Mouse (Mus musculus) c-Kit-positive CD71-positive TER-119-positive erythroid progenitor cells, embryonic 14.5 days (primary cell): ENCODE data around the gene Frmd4b.

Experiments used
- DNase-seq: peaks from one replicate; pipeline ENCODE4 v3.0.0-alpha.2; 2013; ENCODE audit warnings: low spot score

The Frmd4b gene

GRCm38 (mm10) chr6:97579704-97580103, 37.6 kb downstream of the Frmd4b start:
- DNase-seq: no peak

- no peak for DNase-seq
These were observed 39.1 kb downstream of the Frmd4b start for GRCm38 (mm10) chr6:97578210-97578609.

- DNase-seq: no peak
These were observed 40.0 kb downstream of the Frmd4b start for GRCm38 (mm10) chr6:97577349-97577748.

GRCm38 (mm10) chr6:97576565-97577346, 40.6 kb downstream of the Frmd4b start:
- no peak for DNase-seq

GRCm38 (mm10) chr6:97576096-97576495, 41.2 kb downstream of the Frmd4b start:
- DNase-seq: no peak

GRCm38 (mm10) chr6:97574973-97575372, 42.4 kb downstream of the Frmd4b start:
- no peak for DNase-seq

- DNase-seq: no peak
These were observed 45.1 kb downstream of the Frmd4b start for GRCm38 (mm10) chr6:97572226-97572625.

- DNase-seq: no peak
These were observed 48.8 kb downstream of the Frmd4b start for GRCm38 (mm10) chr6:97568538-97568937.

- no peak for DNase-seq
These were observed 50.6 kb downstream of the Frmd4b start for GRCm38 (mm10) chr6:97566746-97567145.

GRCm38 (mm10) chr6:97557147-97557546, 60.2 kb downstream of the Frmd4b start:
- DNase-seq: no peak

- no peak for DNase-seq
These were observed 61.7 kb downstream of the Frmd4b start for GRCm38 (mm10) chr6:97555637-97556036.

- no peak for DNase-seq
These were observed 63.9 kb downstream of the Frmd4b start for GRCm38 (mm10) chr6:97553431-97553830.

GRCm38 (mm10) chr6:97552573-97552972, 64.8 kb downstream of the Frmd4b start:
- DNase-seq: no peak

- DNase-seq: no peak
These were observed 65.5 kb downstream of the Frmd4b start for GRCm38 (mm10) chr6:97551884-97552283.

- DNase-seq: no peak
These were observed 66.2 kb downstream of the Frmd4b start for GRCm38 (mm10) chr6:97551161-97551560.

- DNase-seq: no peak
These were observed 76.9 kb downstream of the Frmd4b start for GRCm38 (mm10) chr6:97540458-97540857.

GRCm38 (mm10) chr6:97535763-97536445, 81.4 kb downstream of the Frmd4b start:
- DNase-seq: no peak

- no peak for DNase-seq
These were observed 86.3 kb downstream of the Frmd4b start for GRCm38 (mm10) chr6:97531043-97531442.

GRCm38 (mm10) chr6:97528961-97529680, 88.2 kb downstream of the Frmd4b start:
- DNase-seq: no peak

GRCm38 (mm10) chr6:97526092-97526491, 91.2 kb downstream of the Frmd4b start:
- peak; percentile 38 for DNase-seq

- peak; percentile 49 for DNase-seq
These were observed 94.2 kb downstream of the Frmd4b start for GRCm38 (mm10) chr6:97523118-97523517.

GRCm38 (mm10) chr6:97521279-97522038, 95.9 kb downstream of the Frmd4b start:
- no peak for DNase-seq
